Mouse (Mus musculus) kidney, postnatal 25 days (tissue): ENCODE data around the gene Pde4c.

ENCODE experiments used
- DNase-seq, 2 experiments: peaks; one replicate each; pipeline ENCODE4 v3.0.0; 2021; ENCODE audit warnings: mixed read lengths in 2 of 2

The Pde4c gene

GRCm38 (mm10) chr8:70697366-70698250, 25.9 kb upstream of the Pde4c start:
- DNase-seq = no peak

GRCm38 (mm10) chr8:70698310-70699109, 25.0 kb upstream of the Pde4c start, which contains the start of gene Jund:
Gene Jund (plus strand): TSS chr8:70698949.
- peak; percentile 99 to 100 for DNase-seq

DNA sequence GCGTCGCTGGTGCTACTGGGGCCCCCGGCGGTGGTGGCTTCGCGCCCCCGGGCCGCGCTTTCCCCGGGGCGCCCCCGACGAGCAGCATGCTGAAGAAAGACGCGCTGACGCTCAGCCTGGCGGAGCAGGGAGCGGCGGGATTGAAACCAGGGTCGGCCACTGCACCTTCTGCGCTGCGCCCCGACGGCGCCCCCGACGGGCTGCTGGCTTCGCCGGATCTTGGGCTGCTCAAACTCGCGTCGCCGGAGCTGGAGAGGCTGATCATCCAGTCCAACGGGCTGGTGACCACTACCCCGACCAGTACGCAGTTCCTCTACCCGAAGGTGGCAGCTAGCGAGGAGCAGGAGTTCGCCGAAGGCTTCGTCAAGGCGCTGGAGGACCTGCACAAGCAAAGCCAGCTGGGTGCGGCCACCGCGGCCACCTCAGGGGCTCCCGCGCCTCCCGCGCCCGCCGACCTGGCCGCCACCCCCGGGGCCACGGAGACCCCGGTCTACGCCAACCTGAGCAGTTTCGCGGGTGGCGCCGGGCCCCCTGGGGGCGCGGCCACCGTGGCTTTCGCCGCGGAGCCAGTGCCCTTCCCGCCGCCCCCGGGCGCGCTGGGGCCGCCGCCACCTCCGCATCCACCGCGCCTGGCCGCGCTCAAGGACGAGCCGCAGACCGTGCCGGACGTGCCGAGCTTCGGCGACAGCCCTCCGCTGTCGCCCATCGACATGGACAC, 24.2 kb upstream of the Pde4c start:
- peak in 1 of 2 experiments; percentile 56 for DNase-seq

DNA sequence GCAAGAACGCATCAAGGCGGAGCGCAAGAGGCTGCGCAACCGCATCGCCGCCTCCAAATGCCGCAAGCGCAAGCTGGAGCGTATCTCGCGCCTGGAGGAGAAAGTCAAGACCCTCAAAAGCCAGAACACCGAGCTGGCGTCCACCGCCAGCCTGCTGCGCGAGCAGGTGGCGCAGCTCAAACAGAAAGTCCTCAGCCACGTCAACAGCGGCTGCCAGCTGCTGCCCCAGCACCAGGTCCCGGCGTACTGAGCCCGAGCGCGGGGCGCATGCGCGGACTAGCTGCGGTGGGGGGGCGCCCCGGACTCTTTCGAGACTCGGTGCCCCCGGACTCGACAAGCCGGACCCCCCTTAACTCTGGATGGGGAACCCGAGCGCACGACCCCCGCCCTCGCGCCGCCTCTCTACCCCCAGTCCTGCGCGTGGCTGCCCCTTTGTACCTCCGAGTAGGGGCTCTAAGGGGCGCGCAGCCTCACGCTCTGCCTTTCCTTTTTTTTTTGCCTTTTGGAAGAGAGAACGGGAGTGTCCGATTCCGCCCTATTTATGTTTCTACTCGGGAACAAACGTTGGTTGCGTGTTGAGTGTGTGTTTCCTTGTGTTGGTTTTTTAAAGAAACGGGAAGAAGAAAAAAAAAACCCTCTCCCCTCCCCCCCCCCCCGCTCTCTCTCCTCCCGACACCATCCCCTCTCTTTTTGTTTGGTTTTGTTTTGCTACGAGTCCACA, 23.5 kb upstream of the Pde4c start:
- DNase-seq = peak; percentile 80 to 89

GRCm38 (mm10) chr8:70700555-70700922, 23.0 kb upstream of the Pde4c start:
- DNase-seq = peak; percentile 95 to 97

GRCm38 (mm10) chr8:70701048-70701981, 22.2 kb upstream of the Pde4c start:
- DNase-seq = no peak

- DNase-seq = no peak
Observed at GRCm38 (mm10) chr8:70701982-70702841, 21.3 kb upstream of the Pde4c start.

DNA sequence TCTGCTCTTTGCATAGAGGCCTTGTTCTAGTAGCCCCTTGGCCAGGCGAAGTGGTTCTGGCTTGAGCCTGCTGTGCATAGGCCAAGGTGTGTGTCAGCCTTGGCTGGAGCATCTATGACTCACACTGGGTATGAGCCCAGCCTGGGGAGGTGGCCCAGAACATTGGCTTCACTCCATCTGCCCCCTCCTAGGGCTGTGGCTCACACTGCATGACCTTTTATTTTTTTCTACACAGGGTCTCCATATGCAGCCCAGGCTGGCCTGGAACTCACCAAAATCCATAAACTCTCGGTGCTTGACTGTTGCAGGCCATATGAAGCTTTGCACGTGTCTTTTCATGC, 20.7 kb upstream of the Pde4c start:
- no peak for DNase-seq

GRCm38 (mm10) chr8:70703287-70703686, 20.2 kb upstream of the Pde4c start, which contains the start of gene Iqcn:
Gene Iqcn (plus strand): TSS chr8:70703457.
- no peak for DNase-seq

DNA sequence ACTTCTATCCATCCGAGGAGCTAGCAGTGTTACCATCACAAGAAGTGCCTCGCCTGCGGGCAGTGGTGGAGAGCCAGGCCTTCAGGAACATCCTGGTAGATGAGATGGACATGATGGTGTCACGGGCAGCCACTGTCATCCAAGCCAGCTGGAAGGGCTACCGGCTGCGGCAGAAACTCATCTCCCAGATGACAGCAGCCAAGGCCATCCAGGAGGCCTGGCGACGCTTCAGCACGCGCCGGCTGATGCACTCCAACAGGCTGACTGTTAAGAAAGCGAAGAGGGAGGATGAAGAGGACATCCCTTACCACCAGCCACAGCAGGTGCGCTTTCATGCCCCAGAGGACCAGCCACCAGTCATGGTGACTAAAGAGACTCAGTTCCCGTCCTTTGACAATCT, 15.2 kb upstream of the Pde4c start:
- no peak for DNase-seq

- DNase-seq = no peak
Observed at GRCm38 (mm10) chr8:70709794-70710193, 13.7 kb upstream of the Pde4c start.

- peak; percentile 57 to 71 for DNase-seq
Observed at GRCm38 (mm10) chr8:70710296-70710695, 13.2 kb upstream of the Pde4c start.

DNA sequence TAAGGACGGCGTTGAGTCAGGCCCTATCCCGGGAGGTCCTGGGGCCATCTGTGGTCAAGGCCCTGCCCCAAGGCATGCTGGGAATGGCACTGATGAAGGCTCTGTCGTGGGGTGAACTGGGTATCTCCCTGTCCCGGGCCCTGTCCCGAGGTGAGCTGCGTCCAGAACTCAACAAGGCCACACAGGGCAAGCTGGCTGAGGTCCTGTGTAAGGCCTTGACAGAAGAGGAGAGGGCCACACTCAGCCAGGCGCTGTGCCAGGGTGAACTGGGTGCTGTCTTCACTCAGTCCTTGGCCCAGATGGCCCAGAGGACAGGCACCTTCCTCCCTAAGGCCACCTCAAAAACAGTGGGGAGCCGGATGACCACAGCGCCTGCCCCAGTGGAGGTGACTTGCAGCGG, 12.5 kb upstream of the Pde4c start:
- DNase-seq = no peak

- peak in 1 of 2 experiments; percentile 44 for DNase-seq
Observed at GRCm38 (mm10) chr8:70713991-70714390, 9.5 kb upstream of the Pde4c start.

DNA sequence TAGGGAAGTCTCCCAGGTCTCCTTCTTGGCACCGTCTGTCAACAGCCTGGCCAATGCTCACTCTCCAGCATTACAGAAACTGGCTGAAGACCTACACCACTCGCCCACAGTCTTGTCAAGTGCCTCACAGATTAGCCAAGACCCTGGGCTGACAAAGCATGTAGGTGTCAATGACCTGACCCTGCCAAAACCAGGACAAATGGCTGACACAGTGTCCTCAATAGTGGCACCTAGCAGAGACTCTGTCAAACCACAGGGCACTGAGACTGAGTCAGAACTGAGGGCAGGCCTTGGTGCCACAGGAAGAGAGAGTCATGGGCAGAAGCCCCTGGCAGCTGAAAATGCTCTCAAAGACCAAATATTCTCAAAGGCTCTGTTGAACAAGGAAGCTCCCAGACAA, 8.4 kb upstream of the Pde4c start:
- DNase-seq = no peak

DNA sequence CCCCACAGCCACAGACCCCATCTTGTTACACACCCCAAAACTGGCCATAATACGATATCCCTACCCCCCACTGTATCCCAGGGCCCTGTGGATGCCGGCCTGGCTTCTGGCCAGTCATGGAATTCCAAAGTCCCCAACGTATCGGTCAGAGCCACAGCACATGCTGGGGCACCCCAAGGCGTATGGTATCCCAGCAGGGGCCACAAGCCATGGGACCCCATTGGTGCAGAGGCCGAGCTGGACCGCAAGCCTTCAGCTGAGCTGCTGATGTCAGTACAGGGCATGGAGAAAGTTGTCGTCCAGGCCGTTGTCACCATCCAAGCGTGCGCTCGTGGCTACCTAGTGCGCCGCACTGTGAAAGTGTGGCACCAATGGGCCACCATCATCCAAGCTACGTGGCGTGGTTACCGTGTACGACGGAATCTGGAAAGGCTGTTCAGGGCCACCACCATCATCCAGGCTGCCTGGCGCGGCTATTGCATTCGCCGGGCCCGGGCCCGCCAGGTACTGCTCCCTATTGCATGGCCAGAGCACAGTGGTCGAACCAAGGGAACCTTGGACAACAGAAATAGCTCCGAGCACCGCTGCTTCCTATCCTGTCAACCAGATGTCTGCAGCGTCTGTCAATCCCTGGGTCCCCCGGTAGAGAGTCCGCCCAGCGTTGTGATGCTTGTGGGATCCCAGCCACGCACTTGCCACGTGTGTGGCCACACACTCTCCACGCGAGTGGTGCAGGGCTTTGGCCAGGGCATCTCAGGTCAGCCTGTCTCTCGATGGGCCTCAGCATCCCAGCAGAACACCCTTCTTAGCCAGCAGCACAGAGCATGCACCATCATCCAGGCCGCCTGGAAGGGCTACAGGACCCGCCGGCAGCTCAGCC, 6.8 kb upstream of the Pde4c start:
- DNase-seq = peak in 1 of 2 experiments; percentile 38

DNA sequence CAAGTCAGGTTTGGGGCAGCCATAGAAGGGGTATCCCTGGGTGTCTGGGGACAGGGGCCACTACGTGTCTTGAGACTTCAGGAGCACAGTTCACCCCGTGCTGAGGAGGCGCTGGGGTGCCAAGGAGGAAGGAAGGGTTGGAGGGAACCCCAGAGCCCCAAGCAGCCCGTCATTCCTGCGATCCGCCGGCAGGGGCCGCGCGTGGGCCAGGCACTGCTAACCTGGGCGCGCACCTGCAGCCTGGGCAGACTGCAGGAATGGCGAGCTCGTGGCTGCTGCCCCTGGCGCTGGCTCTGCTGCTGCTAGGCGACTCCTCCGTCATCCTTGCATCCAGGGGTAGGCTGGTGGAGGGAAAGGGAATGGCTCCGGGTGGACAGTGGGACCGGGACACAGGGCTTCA, 5.2 kb upstream of the Pde4c start, which contains the start of gene Gm3336:
Gene Gm3336, plus strand, starts transcription at position 247 of the 400 bp plus-strand sequence.
- DNase-seq = peak; percentile 75 to 85

GRCm38 (mm10) chr8:70719796-70720270, 3.7 kb upstream of the Pde4c start:
- DNase-seq = peak in 1 of 2 experiments; percentile 67

DNA sequence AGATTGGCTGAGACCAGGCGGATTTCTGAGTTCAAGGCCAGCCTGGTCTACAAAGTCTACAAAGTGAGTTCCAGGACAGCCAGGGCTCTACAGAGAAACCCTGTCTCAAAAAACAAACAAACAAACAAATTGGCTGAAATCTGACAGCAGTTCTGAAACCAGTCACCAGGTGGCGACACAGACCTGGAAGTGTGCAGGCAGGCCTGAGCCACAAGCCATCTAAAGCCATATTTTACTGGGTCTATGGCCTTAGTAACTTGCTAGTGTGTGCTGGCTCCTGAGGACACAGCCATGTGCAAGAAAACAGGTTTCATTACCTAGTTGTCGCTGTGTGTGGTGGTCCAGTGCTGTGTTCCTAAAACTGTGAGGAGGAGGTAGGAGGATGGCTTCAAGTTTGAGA, 2.8 kb upstream of the Pde4c start:
- peak; percentile 77 to 90 for DNase-seq
